Mouse (Mus musculus) heart, postnatal 10 days (tissue): ENCODE data around the gene Ubox5. TPM values are rescaled to one million over a fixed set of nuclear protein-coding genes. Genes with fewer than 3 reads are reported as not detected.

Experiments
- total RNA-seq, 2 experiments: library from RNA; stranded (reverse); gene quantifications; 2 replicates each; pipeline ENCODE4 v1.2.3; 2021

The Ubox5 gene
- total RNA-seq, 2 experiments from 2014 or later: 6.2 to 6.4 TPM

Other genes starting within 250 kb of the Ubox5 start
- gene Cpxm1, start 232.5 kb downstream of the Ubox5 start, total RNA-seq: 10 to 100 TPM; 16.7 to 17.3 TPM
- gene Gm28372, start 224.8 kb downstream of the Ubox5 start, total RNA-seq: not detected
- gene 1700020A23Rik, start 224.8 kb downstream of the Ubox5 start, total RNA-seq: not detected
- gene Tmem239, start 223.6 kb downstream of the Ubox5 start, total RNA-seq: not detected
- gene Vps16, start 205.7 kb downstream of the Ubox5 start, total RNA-seq: 10 to 100 TPM; 30.9 to 32.6 TPM
- gene Pced1a, start 205.3 kb downstream of the Ubox5 start, total RNA-seq: 1 to 10 TPM; 5.0 to 6.2 TPM
- gene Ptpra, start 179.8 kb downstream of the Ubox5 start, total RNA-seq: 10 to 100 TPM; 76.0 to 76.1 TPM
- gene Mrps26, start 66.3 kb downstream of the Ubox5 start, total RNA-seq: 10 to 100 TPM; 76.2 to 77.8 TPM
- under 1 TPM in 1 of 2 experiments, not detected in 1; 0.62 TPM for gene Oxt, start 53.9 kb downstream of the Ubox5 start, total RNA-seq
- gene Avp, start 47.5 kb downstream of the Ubox5 start, total RNA-seq: 1 to 10 TPM in 1 of 2 experiments, under 1 TPM in 1; 0.60 to 1.1 TPM
- gene Fastkd5, start within 50 bp of the Ubox5 start, total RNA-seq: 1 to 10 TPM; 8.8 to 9.5 TPM
- gene Lzts3, start 12.8 kb upstream of the Ubox5 start, total RNA-seq: 1 to 10 TPM; 3.8 to 4.0 TPM
- gene Ddrgk1, start 34.6 kb upstream of the Ubox5 start, total RNA-seq: 10 to 100 TPM; 63.0 to 68.3 TPM
- 10 to 100 TPM; 27.0 to 29.4 TPM for gene Itpa, start 37.6 kb upstream of the Ubox5 start, total RNA-seq
- gene Slc4a11, start 67.5 kb upstream of the Ubox5 start, total RNA-seq: under 1 TPM; 0.20 to 0.38 TPM